Mouse (Mus musculus): Measurements from ENCODE around the gene Akp3. TPM values are rescaled to one million over a fixed set of nuclear protein-coding genes. Genes with fewer than 3 reads are reported as not detected.

Akp3 gene
- polyA plus RNA-seq, 1 experiment from 2014 or later, result not detected

DNA sequence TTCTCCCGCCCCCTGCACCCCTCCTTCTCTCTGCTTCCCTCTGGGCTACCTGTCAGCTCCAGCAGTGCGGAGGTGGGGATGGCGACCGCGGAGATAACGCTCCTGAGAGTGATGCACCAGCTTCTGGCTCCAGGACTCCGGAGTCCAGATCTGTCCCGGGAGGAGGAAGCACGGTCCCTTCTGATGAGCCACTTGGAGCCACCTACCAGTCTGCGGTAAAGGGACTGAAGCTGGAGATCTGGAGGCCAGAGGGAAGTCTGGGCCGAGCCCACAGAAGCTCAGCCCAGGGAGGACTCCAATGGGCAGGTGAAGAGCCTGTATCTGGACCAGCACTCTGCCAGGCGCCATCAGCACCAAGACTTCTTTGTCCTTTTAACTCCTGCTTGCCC lies 31.4 kb downstream of the Akp3 start, which contains the start of gene Ecel1:
Gene Ecel1, minus strand, starts transcription at position 323 of the 389 bp plus-strand sequence.
- no peak for ATAC-seq
- H3K4me1 ChIP-seq (ENCODE audit: insufficient read depth), result no peaks in the 10 kb centered on the region
- no peak within 1 kb of the TSS for H3K4me2 ChIP-seq (ENCODE audit: low read depth, low read length)
- H3K36me3 ChIP-seq (replicated peaks; ENCODE audit: insufficient read depth, low read length), result no peaks in the 10 kb centered on the region
- TF ChIP-seq CTCF (IDR thresholded peaks at IDR 0.05; ENCODE audit: low read depth) (no peak), EP300 (IDR thresholded peaks at IDR 0.05; ENCODE audit: low read depth) (no peak)
- no peak within 1 kb of the TSS for H3K9ac ChIP-seq (replicated peaks)
- no peak for DNase-seq
- H3K9me3 ChIP-seq (ENCODE audit: low read length), result no peaks in the 10 kb centered on the region
- peaks cover 72% of the 10 kb centered on the region for H3K27me3 ChIP-seq (ENCODE audit: insufficient read depth, low read length)
- H3K4me3 ChIP-seq (ENCODE audit: low read depth, low read length), result no peak within 1 kb of the TSS
- WGBS (ENCODE audit: insufficient replicate concordance), result 2% methylated on average over 12 of the region's 12 CpGs
- H3K27ac ChIP-seq (ENCODE audit: low read depth), result no peak within 1 kb of the TSS

DNA sequence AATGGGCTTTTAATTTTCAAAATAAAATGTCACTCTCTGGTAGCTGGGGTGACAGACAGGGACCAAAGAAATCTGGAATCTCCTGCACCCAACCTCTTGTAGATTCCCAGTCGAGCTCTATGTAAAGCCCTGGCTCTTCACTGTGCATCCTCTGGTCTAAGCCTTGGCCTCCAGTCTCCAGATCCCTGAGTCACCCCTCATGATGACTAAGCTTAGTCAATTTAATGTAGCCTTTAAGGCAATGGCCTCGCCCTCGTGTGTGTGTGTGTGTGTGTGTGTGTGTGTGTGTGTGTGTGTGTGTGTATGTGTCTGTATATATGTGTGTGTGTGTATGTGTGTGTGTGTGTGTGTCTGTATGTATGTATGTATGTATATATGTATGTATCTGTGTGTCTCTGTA lies 34.6 kb downstream of the Akp3 start:
- no peak for DNase-seq

GRCm38 (mm10) chr1:87164164-87164795 lies 39.5 kb downstream of the Akp3 start:
- H3K27me3 ChIP-seq (ENCODE audit: insufficient read depth, low read length), result 0 out of 2 replicates have a peak, but pooled peaks cover 10% of the 10 kb centered on the region
- H3K36me3 ChIP-seq (replicated peaks; ENCODE audit: insufficient read depth, low read length), result no peaks in the 10 kb centered on the region
- H3K27ac ChIP-seq (ENCODE audit: low read depth), result no peak overlapping the region
- H3K4me1 ChIP-seq (ENCODE audit: insufficient read depth), result no peaks in the 10 kb centered on the region
- ATAC-seq (no peak), DNase-seq (no peak)
- H3K9me3 ChIP-seq (ENCODE audit: low read length), result no peaks in the 10 kb centered on the region
- H3K4me3 ChIP-seq (ENCODE audit: low read depth, low read length), result no peak overlapping the region
- 22% methylated on average over 11 of the region's 11 CpGs for WGBS (ENCODE audit: insufficient replicate concordance)
- no peak overlapping the region for H3K4me2 ChIP-seq (ENCODE audit: low read depth, low read length)
- TF ChIP-seq EP300 (IDR thresholded peaks at IDR 0.05; ENCODE audit: low read depth), result no peak
- H3K9ac ChIP-seq (replicated peaks), result no peak overlapping the region

More for the DNA sequence above, 34.6 kb downstream of the Akp3 start:
- 65% methylated on average over 3 of the region's 3 CpGs for WGBS (ENCODE audit: insufficient replicate concordance)
- H3K9ac ChIP-seq (replicated peaks), result no peak overlapping the region
- H3K4me3 ChIP-seq (ENCODE audit: low read depth, low read length), result no peak overlapping the region
- H3K27me3 ChIP-seq (ENCODE audit: insufficient read depth, low read length), result peaks cover 50% of the 10 kb centered on the region
- H3K36me3 ChIP-seq (replicated peaks; ENCODE audit: insufficient read depth, low read length), result no peaks in the 10 kb centered on the region
- TF ChIP-seq EP300 (IDR thresholded peaks at IDR 0.05; ENCODE audit: low read depth) (no peak), CTCF (IDR thresholded peaks at IDR 0.05; ENCODE audit: low read depth) (no peak)
- H3K4me1 ChIP-seq (ENCODE audit: insufficient read depth), result no peaks in the 10 kb centered on the region
- H3K4me2 ChIP-seq (ENCODE audit: low read depth, low read length), result no peak overlapping the region
- no peak for ATAC-seq
- no peak overlapping the region for H3K27ac ChIP-seq (ENCODE audit: low read depth)
- no peaks in the 10 kb centered on the region for H3K9me3 ChIP-seq (ENCODE audit: low read length)

DNA sequence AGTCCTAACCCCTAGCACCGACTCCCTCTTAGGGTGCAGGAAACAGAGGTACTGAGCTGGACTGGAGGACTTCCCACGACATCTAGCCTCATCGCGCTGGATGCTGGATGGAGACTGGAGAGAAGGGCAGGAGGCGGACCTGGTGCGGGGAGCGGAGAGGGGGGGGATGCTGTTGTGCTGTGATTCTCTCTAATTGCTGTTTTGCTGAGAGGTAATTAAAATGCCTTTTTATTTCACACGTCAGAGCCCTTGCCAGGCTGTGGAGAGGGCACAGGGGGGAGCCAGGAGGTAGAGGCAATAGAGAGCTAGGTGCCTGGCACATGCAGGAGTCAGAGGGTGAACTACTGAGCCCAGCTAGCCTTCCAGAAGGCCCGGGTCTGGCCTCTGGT lies 40.0 kb downstream of the Akp3 start:
- H3K27me3 ChIP-seq (ENCODE audit: insufficient read depth, low read length), result 0 out of 2 replicates have a peak, but pooled peaks cover 11% of the 10 kb centered on the region
- no peak overlapping the region for H3K4me3 ChIP-seq (ENCODE audit: low read depth, low read length)
- TF ChIP-seq EP300 (IDR thresholded peaks at IDR 0.05; ENCODE audit: low read depth), result no peak
- TF ChIP-seq CTCF (IDR thresholded peaks at IDR 0.05; ENCODE audit: low read depth), result no peak
- H3K36me3 ChIP-seq (replicated peaks; ENCODE audit: insufficient read depth, low read length), result no peaks in the 10 kb centered on the region
- WGBS (ENCODE audit: insufficient replicate concordance), result 52% methylated on average over 9 of the region's 9 CpGs
- no peak for DNase-seq
- H3K9ac ChIP-seq (replicated peaks), result no peak overlapping the region
- ATAC-seq, result no peak
- no peaks in the 10 kb centered on the region for H3K9me3 ChIP-seq (ENCODE audit: low read length)
- no peak overlapping the region for H3K27ac ChIP-seq (ENCODE audit: low read depth)
- no peak overlapping the region for H3K4me2 ChIP-seq (ENCODE audit: low read depth, low read length)
- no peaks in the 10 kb centered on the region for H3K4me1 ChIP-seq (ENCODE audit: insufficient read depth)

DNA sequence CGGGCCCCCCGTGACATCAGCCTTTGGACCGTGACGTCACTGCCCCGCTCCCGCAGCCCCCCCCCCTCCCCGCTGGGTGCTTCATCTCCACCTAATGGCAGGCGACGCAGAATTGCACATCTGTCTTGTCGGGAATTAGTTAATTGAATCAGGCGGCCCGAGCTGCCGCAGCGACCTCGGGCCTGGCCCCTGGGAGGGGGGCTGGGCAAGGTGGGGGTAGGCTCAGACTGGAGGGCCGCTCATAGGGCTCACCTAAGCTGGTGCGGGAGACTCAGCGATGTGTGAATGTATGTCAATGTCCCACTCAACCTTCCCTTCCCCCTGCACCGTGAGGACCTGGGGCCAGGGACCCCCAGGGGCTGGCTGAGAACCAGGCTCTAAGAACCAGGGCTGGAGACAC lies 45.7 kb downstream of the Akp3 start:
- H3K4me3 ChIP-seq (ENCODE audit: low read depth, low read length), result no peak overlapping the region
- H3K4me2 ChIP-seq (ENCODE audit: low read depth, low read length), result no peak overlapping the region
- H3K9me3 ChIP-seq (ENCODE audit: low read length), result no peaks in the 10 kb centered on the region
- no peaks in the 10 kb centered on the region for H3K4me1 ChIP-seq (ENCODE audit: insufficient read depth)
- H3K36me3 ChIP-seq (replicated peaks; ENCODE audit: insufficient read depth, low read length), result no peaks in the 10 kb centered on the region
- 25% methylated on average over 19 of the region's 19 CpGs for WGBS (ENCODE audit: insufficient replicate concordance)
- H3K27me3 ChIP-seq (ENCODE audit: insufficient read depth, low read length), result peaks cover 21% of the 10 kb centered on the region
- no peak overlapping the region for H3K9ac ChIP-seq (replicated peaks)
- TF ChIP-seq CTCF (IDR thresholded peaks at IDR 0.05; ENCODE audit: low read depth) (no peak), EP300 (IDR thresholded peaks at IDR 0.05; ENCODE audit: low read depth) (no peak)
- no peak overlapping the region for H3K27ac ChIP-seq (ENCODE audit: low read depth)
- DNase-seq (no peak), ATAC-seq (no peak)

GRCm38 (mm10) chr1:87171312-87171711 lies 46.5 kb downstream of the Akp3 start:
- ATAC-seq (no peak), DNase-seq (no peak)
- no peak for TF ChIP-seq CTCF (IDR thresholded peaks at IDR 0.05; ENCODE audit: low read depth)
- no peak for TF ChIP-seq EP300 (IDR thresholded peaks at IDR 0.05; ENCODE audit: low read depth)
- no peak overlapping the region for H3K4me2 ChIP-seq (ENCODE audit: low read depth, low read length)
- no peak overlapping the region for H3K4me3 ChIP-seq (ENCODE audit: low read depth, low read length)
- no peaks in the 10 kb centered on the region for H3K36me3 ChIP-seq (replicated peaks; ENCODE audit: insufficient read depth, low read length)
- 80% methylated on average over 1 of the region's 1 CpGs for WGBS (ENCODE audit: insufficient replicate concordance)
- no peaks in the 10 kb centered on the region for H3K9me3 ChIP-seq (ENCODE audit: low read length)
- no peaks in the 10 kb centered on the region for H3K4me1 ChIP-seq (ENCODE audit: insufficient read depth)
- H3K27ac ChIP-seq (ENCODE audit: low read depth), result no peak overlapping the region
- H3K9ac ChIP-seq (replicated peaks), result no peak overlapping the region
- H3K27me3 ChIP-seq (ENCODE audit: insufficient read depth, low read length), result peaks cover 21% of the 10 kb centered on the region

All from liver, postnatal 0 days (tissue).